Mouse (Mus musculus) hindbrain, embryonic 15.5 days (tissue): ENCODE data around the gene Otop3. TPM values are rescaled to one million over a fixed set of nuclear protein-coding genes. Genes with fewer than 3 reads are reported as not detected.
A peak's percentile ranks its signal among the peaks of the same experiment; 100 is the strongest.

Source experiments
- ATAC-seq: fragments of 200-750 bp; cut with Nextera tagmentation; 2 replicates; pipeline ENCODE4 v1.8.0; 2017; ENCODE audit warnings: low read depth, moderate number of reproducible peaks, moderate TSS enrichment; ENCODE audit not compliant: low FRiP score
- H3K27ac ChIP-seq: fragments of 300-500 bp; sonication (generic); replicated peaks from 2 replicates; pipeline ENCODE4 v1.5.1; 2015; ENCODE audit warnings: mild to moderate bottlenecking, inconsistent platforms
- H3K27me3 ChIP-seq: fragments of 300-500 bp; sonication (generic); 2 replicates; pipeline ENCODE4 v1.6.1; 2015; ENCODE audit warnings: control low read depth, inconsistent platforms
- H3K36me3 ChIP-seq: fragments of 300-500 bp; sonication (generic); 2 replicates; pipeline ENCODE4 v1.6.1; 2015; ENCODE audit warnings: control low read depth, inconsistent platforms
- H3K4me1 ChIP-seq: fragments of 300-500 bp; sonication (generic); replicated peaks from 2 replicates; pipeline ENCODE4 v1.6.1; 2015; ENCODE audit warnings: control low read depth, inconsistent platforms
- H3K4me2 ChIP-seq: fragments of 300-500 bp; sonication (generic); 2 replicates; pipeline ENCODE4 v1.6.1; 2015; ENCODE audit warnings: moderate library complexity, mild to moderate bottlenecking, inconsistent platforms
- H3K4me3 ChIP-seq: fragments of 300-500 bp; sonication (generic); 2 replicates; pipeline ENCODE4 v1.5.1; 2015; ENCODE audit warnings: mild to moderate bottlenecking, inconsistent platforms
- H3K9ac ChIP-seq: fragments of 300-500 bp; sonication (generic); 2 replicates; pipeline ENCODE4 v1.6.1; 2015; ENCODE audit warnings: inconsistent platforms
- H3K9me3 ChIP-seq: fragments of 300-500 bp; sonication (generic); 2 replicates; pipeline ENCODE4 v1.6.1; 2016; ENCODE audit warnings: control low read depth, inconsistent platforms
- WGBS: fragments of 180-500 bp; shearing (Covaris S2); methylation state at CpG from one replicate; pipeline ENCODE4 v1.1.7; 2015; 5-methylcytosine and 5-hydroxymethylcytosine counted together
- polyA plus RNA-seq: library from polyadenylated mRNA; unstranded; fragments of >200 nt; fragmentation: Nextera tagmentation; extraction: Ambion mirVana; gene quantifications from 2 replicates; pipeline ENCODE4 v1.2.1, GENCODE M21; 2015

The Otop3 gene
- polyA plus RNA-seq, 1 experiment from 2014 or later = 2.2 TPM

- 51% methylated on average over 21 of the region's 21 CpGs for WGBS
- peak overlapping the region; percentile 72 for H3K27ac ChIP-seq
- peak overlapping the region; percentile 63 for H3K4me3 ChIP-seq
- H3K4me1 ChIP-seq = peaks cover 16% of the 10 kb centered on the region
- H3K9me3 ChIP-seq = no peaks in the 10 kb centered on the region
- peak; percentile 29; the same call in 1 of the 2 replicates for ATAC-seq
- H3K9ac ChIP-seq = peak overlapping the region; percentile 62
- no peaks in the 10 kb centered on the region for H3K36me3 ChIP-seq
- peak overlapping the region; percentile 94 for H3K4me2 ChIP-seq
- H3K27me3 ChIP-seq = no peaks in the 10 kb centered on the region
Observed at GRCm38 (mm10) chr11:115296471-115297210, 37.9 kb upstream of the Otop3 start.

GRCm38 (mm10) chr11:115297214-115297826 is 37.2 kb upstream of the Otop3 start, which contains the start of gene Fads6:
Gene Fads6 (minus strand): TSS chr11:115297663.
- peak; percentile 88 for ATAC-seq
- no peaks in the 10 kb centered on the region for H3K27me3 ChIP-seq
- peak within 1 kb of the TSS; percentile 94 for H3K4me2 ChIP-seq
- peaks cover 16% of the 10 kb centered on the region for H3K4me1 ChIP-seq
- WGBS = under 1% methylated on average over 44 of the region's 44 CpGs
- no peaks in the 10 kb centered on the region for H3K36me3 ChIP-seq
- H3K9ac ChIP-seq = peak within 1 kb of the TSS; percentile 62
- H3K27ac ChIP-seq = peak within 1 kb of the TSS; percentile 72
- peak within 1 kb of the TSS; percentile 63 for H3K4me3 ChIP-seq
- no peaks in the 10 kb centered on the region for H3K9me3 ChIP-seq

- no peak for ATAC-seq
- no peak overlapping the region for H3K4me3 ChIP-seq
- H3K9ac ChIP-seq = no peak overlapping the region
- peak overlapping the region; percentile 94; the same call in 1 of the 2 replicates for H3K4me2 ChIP-seq
- no peaks in the 10 kb centered on the region for H3K9me3 ChIP-seq
- 53% methylated on average over 8 of the region's 8 CpGs for WGBS
- H3K27ac ChIP-seq = no peak overlapping the region
- H3K27me3 ChIP-seq = no peaks in the 10 kb centered on the region
- no peaks in the 10 kb centered on the region for H3K36me3 ChIP-seq
- H3K4me1 ChIP-seq = peaks cover 16% of the 10 kb centered on the region
Observed at GRCm38 (mm10) chr11:115298160-115298559, 36.4 kb upstream of the Otop3 start.

- no peaks in the 10 kb centered on the region for H3K27me3 ChIP-seq
- no peak overlapping the region for H3K4me3 ChIP-seq
- H3K9me3 ChIP-seq = no peaks in the 10 kb centered on the region
- H3K4me2 ChIP-seq = no peak overlapping the region
- H3K36me3 ChIP-seq = no peaks in the 10 kb centered on the region
- 84% methylated on average over 4 of the region's 4 CpGs for WGBS
- H3K27ac ChIP-seq = no peak overlapping the region
- peaks cover 16% of the 10 kb centered on the region for H3K4me1 ChIP-seq
- ATAC-seq = no peak
- H3K9ac ChIP-seq = no peak overlapping the region
Observed at GRCm38 (mm10) chr11:115300745-115301144, 33.8 kb upstream of the Otop3 start.

GRCm38 (mm10) chr11:115301351-115301750 is 33.2 kb upstream of the Otop3 start:
- ATAC-seq = no peak
- H3K27ac ChIP-seq = no peak overlapping the region
- no peaks in the 10 kb centered on the region for H3K9me3 ChIP-seq
- no peak overlapping the region for H3K4me2 ChIP-seq
- WGBS = 92% methylated on average over 2 of the region's 2 CpGs
- H3K4me1 ChIP-seq = peaks cover 15% of the 10 kb centered on the region
- no peaks in the 10 kb centered on the region for H3K27me3 ChIP-seq
- H3K4me3 ChIP-seq = no peak overlapping the region
- H3K9ac ChIP-seq = no peak overlapping the region
- no peaks in the 10 kb centered on the region for H3K36me3 ChIP-seq

GRCm38 (mm10) chr11:115303167-115303566 is 31.4 kb upstream of the Otop3 start:
- Histone ChIP-seq H3K4me3 (no peak overlapping the region), H3K9me3 (no peaks in the 10 kb centered on the region), H3K4me2 (no peak overlapping the region), H3K27ac (no peak overlapping the region), H3K27me3 (no peaks in the 10 kb centered on the region), H3K9ac (no peak overlapping the region), H3K36me3 (no peaks in the 10 kb centered on the region), H3K4me1 (no peaks in the 10 kb centered on the region)
- no peak for ATAC-seq
- 83% methylated on average over 8 of the region's 8 CpGs for WGBS

GRCm38 (mm10) chr11:115306863-115307262 is 27.7 kb upstream of the Otop3 start, which contains the start of gene Otop2:
Gene Otop2 (plus strand): TSS chr11:115307163.
- H3K36me3 ChIP-seq = no peaks in the 10 kb centered on the region
- no peak within 1 kb of the TSS for H3K4me3 ChIP-seq
- no peak within 1 kb of the TSS for H3K27ac ChIP-seq
- no peaks in the 10 kb centered on the region for H3K27me3 ChIP-seq
- WGBS = 10% methylated on average over 8 of the region's 8 CpGs
- no peak within 1 kb of the TSS for H3K4me2 ChIP-seq
- H3K4me1 ChIP-seq = no peaks in the 10 kb centered on the region
- H3K9ac ChIP-seq = no peak within 1 kb of the TSS
- H3K9me3 ChIP-seq = no peaks in the 10 kb centered on the region
- ATAC-seq = no peak

GRCm38 (mm10) chr11:115308781-115309180 is 25.8 kb upstream of the Otop3 start:
- no peak overlapping the region for H3K27ac ChIP-seq
- ATAC-seq = no peak
- peaks cover 4% of the 10 kb centered on the region; the same call in 1 of the 2 replicates for H3K27me3 ChIP-seq
- H3K4me3 ChIP-seq = no peak overlapping the region
- H3K4me1 ChIP-seq = no peaks in the 10 kb centered on the region
- no peaks in the 10 kb centered on the region for H3K36me3 ChIP-seq
- WGBS = 65% methylated on average over 1 of the region's 1 CpGs
- no peak overlapping the region for H3K9ac ChIP-seq
- H3K4me2 ChIP-seq = no peak overlapping the region
- no peaks in the 10 kb centered on the region for H3K9me3 ChIP-seq

- H3K9ac ChIP-seq = no peak overlapping the region
Observed at GRCm38 (mm10) chr11:115314249-115314648, 20.3 kb upstream of the Otop3 start.

GRCm38 (mm10) chr11:115317204-115317603 is 17.3 kb upstream of the Otop3 start:
- no peaks in the 10 kb centered on the region for H3K9me3 ChIP-seq
- 63% methylated on average over 7 of the region's 7 CpGs for WGBS
- peaks cover 86% of the 10 kb centered on the region for H3K27me3 ChIP-seq
- H3K27ac ChIP-seq = no peak overlapping the region
- H3K9ac ChIP-seq = no peak overlapping the region
- peaks cover 23% of the 10 kb centered on the region for H3K4me1 ChIP-seq
- no peak overlapping the region for H3K4me2 ChIP-seq
- no peak for ATAC-seq
- H3K4me3 ChIP-seq = no peak overlapping the region
- H3K36me3 ChIP-seq = no peaks in the 10 kb centered on the region

More at GRCm38 (mm10) chr11:115314249-115314648, 20.3 kb upstream of the Otop3 start:
- Histone ChIP-seq H3K4me1 (peaks cover 11% of the 10 kb centered on the region), H3K36me3 (no peaks in the 10 kb centered on the region), H3K4me2 (no peak overlapping the region), H3K9me3 (no peaks in the 10 kb centered on the region), H3K27ac (no peak overlapping the region), H3K27me3 (peaks cover 56% of the 10 kb centered on the region), H3K4me3 (no peak overlapping the region)
- no peak for ATAC-seq
- WGBS = 45% methylated on average over 2 of the region's 2 CpGs

GRCm38 (mm10) chr11:115318245-115319027 is 16.1 kb upstream of the Otop3 start:
- H3K9ac ChIP-seq = no peak overlapping the region
- peak overlapping the region; percentile 21; the same call in 1 of the 2 replicates for H3K4me2 ChIP-seq
- 4% methylated on average over 63 of the region's 63 CpGs for WGBS
- H3K27me3 ChIP-seq = peaks cover 94% of the 10 kb centered on the region
- H3K4me1 ChIP-seq = peaks cover 32% of the 10 kb centered on the region
- ATAC-seq = no peak
- H3K27ac ChIP-seq = no peak overlapping the region
- no peaks in the 10 kb centered on the region for H3K36me3 ChIP-seq
- H3K9me3 ChIP-seq = no peaks in the 10 kb centered on the region
- 0 out of 2 replicates have a peak overlapping the region, but pooled peaks have one; percentile 4 for H3K4me3 ChIP-seq
